Mouse (Mus musculus) midbrain, embryonic 10.5 days (tissue): ENCODE results near the gene Syngr3. TPM values are rescaled to one million over a fixed set of nuclear protein-coding genes. Genes with fewer than 3 reads are reported as not detected.
"Not testable (repeated sequence)": the region's sequence is repeated elsewhere in the genome, so short reads cannot be mapped to it uniquely, and the experiment has no call there.

Experiments
- DNase-seq: peaks from one replicate; pipeline ENCODE4 v3.0.0-alpha.2; 2017; ENCODE audit warnings: low spot score
- H3K27ac ChIP-seq: fragments of 300-500 bp; sonication (generic); replicated peaks from 2 replicates; pipeline ENCODE4 v1.5.1; 2016; ENCODE audit warnings: mild to moderate bottlenecking
- H3K27me3 ChIP-seq: fragments of 300-500 bp; sonication (generic); 2 replicates; pipeline ENCODE4 v1.6.1; 2016; ENCODE audit warnings: low read depth, mild to moderate bottlenecking; ENCODE audit not compliant: poor library complexity, severe bottlenecking
- H3K36me3 ChIP-seq: fragments of 300-500 bp; sonication (generic); 2 replicates; pipeline ENCODE4 v1.6.1; 2016; ENCODE audit warnings: mild to moderate bottlenecking, moderate library complexity
- H3K4me1 ChIP-seq: fragments of 300-500 bp; sonication (generic); 2 replicates; pipeline ENCODE4 v1.6.1; 2016
- H3K4me3 ChIP-seq: fragments of 300-500 bp; sonication (generic); 2 replicates; pipeline ENCODE4 v1.5.1; 2016; ENCODE audit warnings: mild to moderate bottlenecking, moderate library complexity
- H3K9me3 ChIP-seq: fragments of 300-500 bp; sonication (generic); replicated peaks from 2 replicates; pipeline ENCODE4 v1.6.1; 2016; ENCODE audit warnings: mild to moderate bottlenecking
- WGBS: fragments of 180-500 bp; shearing (Covaris S2); methylation state at CpG from one replicate; pipeline ENCODE4 v1.1.7; 2016; 5-methylcytosine and 5-hydroxymethylcytosine counted together
- polyA plus RNA-seq: library from polyadenylated mRNA; unstranded; fragments of >200 nt; fragmentation: Nextera tagmentation; extraction: Ambion mirVana; gene quantifications from 2 replicates; pipeline ENCODE4 v1.2.1, GENCODE M21; 2016

Gene Syngr3
- polyA plus RNA-seq, 1 experiment from 2014 or later, result 10.3 TPM

DNA sequence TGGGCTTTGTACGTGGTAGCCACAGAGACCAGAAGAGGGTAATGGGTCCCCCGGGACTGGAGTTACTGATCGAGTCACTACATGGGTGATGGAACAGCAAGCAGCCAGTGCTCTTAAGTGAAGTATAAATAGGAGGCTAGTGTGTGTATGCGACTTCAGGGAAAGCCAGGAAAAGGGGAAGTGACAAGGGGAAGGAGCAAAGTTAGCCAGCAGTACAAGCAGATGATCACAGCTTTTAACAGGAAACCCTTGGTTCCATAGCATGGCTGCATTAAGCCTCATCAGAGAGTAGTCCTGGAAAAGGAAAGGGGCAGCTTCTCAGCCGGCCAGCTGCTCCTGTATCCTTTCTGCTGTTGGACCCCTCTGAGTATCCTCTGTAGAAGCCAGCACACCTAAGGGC, 2.6 kb upstream of the Syngr3 start:
- 91% methylated on average over 5 of the region's 5 CpGs for WGBS
- Histone ChIP-seq H3K27me3 (peaks cover 50% of the 10 kb centered on the region), H3K27ac (no peak overlapping the region), H3K9me3 (no peaks in the 10 kb centered on the region), H3K36me3 (peaks cover 23% of the 10 kb centered on the region), H3K4me3 (no peak overlapping the region; the same call in 1 of the 2 replicates), H3K4me1 (peaks cover 50% of the 10 kb centered on the region)
- DNase-seq, result no peak

DNA sequence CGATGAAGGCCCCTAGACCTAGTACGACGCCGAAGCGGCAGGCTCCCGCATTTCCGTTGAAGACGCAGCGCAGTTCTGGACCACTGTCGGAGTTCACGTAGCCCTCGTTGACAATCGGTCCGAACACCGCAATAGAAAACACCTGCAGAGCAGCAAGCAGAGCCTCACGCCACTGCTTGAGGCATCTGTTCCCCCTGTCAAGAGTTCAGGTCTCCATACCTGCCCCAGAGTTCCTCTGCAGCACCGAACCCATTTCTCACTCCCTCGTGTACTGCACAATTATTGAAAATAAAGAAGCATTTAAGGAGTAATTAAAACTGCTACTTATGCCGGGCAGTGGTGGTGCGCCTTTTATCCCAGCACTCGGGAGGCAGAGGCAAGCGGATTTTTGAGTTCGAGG, 2.2 kb downstream of the Syngr3 start:
- 0 out of 2 replicates have a peak overlapping the region, but pooled peaks have one; percentile 4 for H3K27ac ChIP-seq
- 20% methylated on average over 23 of the region's 23 CpGs for WGBS
- peaks cover 67% of the 10 kb centered on the region for H3K27me3 ChIP-seq
- peak overlapping the region; percentile 44 for H3K4me3 ChIP-seq
- H3K9me3 ChIP-seq, result no peaks in the 10 kb centered on the region
- peaks cover 8% of the 10 kb centered on the region for H3K36me3 ChIP-seq
- H3K4me1 ChIP-seq, result peaks cover 31% of the 10 kb centered on the region
- DNase-seq, result no peak

DNA sequence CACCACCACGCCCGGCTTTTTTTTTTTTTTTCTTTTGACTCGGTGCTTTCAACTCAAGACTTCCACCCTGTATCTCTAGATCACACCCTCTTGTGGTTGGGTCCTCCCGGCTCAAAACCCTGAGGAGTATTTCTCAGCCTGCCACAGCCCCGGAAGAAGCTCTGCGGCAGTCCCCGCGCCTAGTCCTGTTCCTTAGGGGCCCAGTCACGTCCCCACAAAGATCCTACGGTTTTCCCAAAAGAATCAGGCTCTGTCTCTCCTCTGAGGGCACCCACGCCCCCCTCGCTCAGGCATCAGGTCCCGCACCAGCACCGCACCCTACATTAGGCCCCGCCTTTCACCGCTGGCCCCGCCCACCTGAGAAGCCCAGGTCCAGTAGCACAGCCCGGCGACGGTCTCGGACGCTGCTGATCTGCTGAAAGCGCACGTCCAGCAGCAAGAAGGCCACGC, 2.6 kb downstream of the Syngr3 start:
- peaks cover 31% of the 10 kb centered on the region for H3K4me1 ChIP-seq
- H3K27ac ChIP-seq, result 0 out of 2 replicates have a peak overlapping the region, but pooled peaks have one; percentile 4
- peak; percentile 47 for DNase-seq
- H3K27me3 ChIP-seq, result peaks cover 63% of the 10 kb centered on the region
- peak overlapping the region; percentile 44 for H3K4me3 ChIP-seq
- WGBS, result 2% methylated on average over 25 of the region's 25 CpGs
- peaks cover 8% of the 10 kb centered on the region for H3K36me3 ChIP-seq
- H3K9me3 ChIP-seq, result no peaks in the 10 kb centered on the region

DNA sequence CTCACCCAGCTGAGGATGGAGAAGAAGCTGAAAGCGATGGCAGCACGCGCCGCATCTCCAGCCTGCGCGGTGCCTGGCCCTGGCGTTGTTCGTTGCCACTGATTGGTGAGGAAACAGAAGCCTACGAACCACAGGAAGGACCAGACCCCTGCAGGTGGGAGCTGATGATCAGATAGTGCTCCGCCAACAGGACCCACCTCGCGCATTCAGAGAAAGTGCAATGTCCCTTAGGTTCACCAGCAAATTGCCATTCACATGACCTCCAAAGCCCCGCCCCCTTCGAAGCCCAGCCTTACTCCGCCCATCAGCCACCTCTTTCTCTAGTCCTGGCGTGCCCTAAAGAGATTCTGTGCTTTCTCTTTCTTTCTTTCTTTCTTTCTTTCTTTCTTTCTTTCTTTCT, 3.2 kb downstream of the Syngr3 start:
- peaks cover 59% of the 10 kb centered on the region for H3K27me3 ChIP-seq
- WGBS, result 31% methylated on average over 16 of the region's 16 CpGs
- peaks cover 31% of the 10 kb centered on the region for H3K4me1 ChIP-seq
- H3K4me3 ChIP-seq, result peak overlapping the region; percentile 28
- peaks cover 11% of the 10 kb centered on the region for H3K36me3 ChIP-seq
- DNase-seq, result peak; percentile 47
- H3K27ac ChIP-seq, result no peak overlapping the region
- H3K9me3 ChIP-seq, result no peaks in the 10 kb centered on the region

DNA sequence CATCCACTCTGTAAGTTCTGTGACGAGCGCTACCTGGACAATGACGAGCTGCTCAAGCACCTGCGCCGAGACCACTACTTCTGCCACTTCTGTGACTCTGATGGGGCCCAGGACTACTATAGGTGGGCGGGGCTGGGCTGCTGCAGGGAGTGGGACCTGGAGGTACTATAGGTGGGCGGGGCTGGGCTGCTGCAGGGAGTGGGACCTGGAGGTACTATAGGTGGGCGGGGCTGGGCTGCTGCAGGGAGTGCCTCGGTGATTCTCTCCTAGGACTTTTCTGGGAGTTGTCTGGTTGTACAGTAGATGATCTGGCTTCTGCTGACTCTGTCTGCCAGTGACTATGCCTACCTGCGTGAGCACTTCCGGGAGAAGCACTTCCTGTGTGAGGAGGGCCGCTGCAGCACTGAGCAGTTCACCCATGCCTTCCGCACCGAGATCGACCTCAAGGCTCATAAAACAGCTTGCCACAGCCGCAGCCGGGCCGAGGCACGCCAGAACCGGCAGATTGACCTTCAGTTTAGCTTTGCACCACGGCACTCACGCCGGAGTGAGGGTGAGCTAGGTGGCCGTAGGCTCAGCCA, 12.2 kb downstream of the Syngr3 start:
- H3K9me3 ChIP-seq, result no peaks in the 10 kb centered on the region
- H3K27ac ChIP-seq, result no peak overlapping the region
- H3K4me1 ChIP-seq, result no peaks in the 10 kb centered on the region
- no peaks in the 10 kb centered on the region for H3K27me3 ChIP-seq
- H3K36me3 ChIP-seq, result peaks cover 65% of the 10 kb centered on the region
- no peak overlapping the region for H3K4me3 ChIP-seq
- no peak for DNase-seq
- WGBS, result 95% methylated on average over 24 of the region's 24 CpGs

DNA sequence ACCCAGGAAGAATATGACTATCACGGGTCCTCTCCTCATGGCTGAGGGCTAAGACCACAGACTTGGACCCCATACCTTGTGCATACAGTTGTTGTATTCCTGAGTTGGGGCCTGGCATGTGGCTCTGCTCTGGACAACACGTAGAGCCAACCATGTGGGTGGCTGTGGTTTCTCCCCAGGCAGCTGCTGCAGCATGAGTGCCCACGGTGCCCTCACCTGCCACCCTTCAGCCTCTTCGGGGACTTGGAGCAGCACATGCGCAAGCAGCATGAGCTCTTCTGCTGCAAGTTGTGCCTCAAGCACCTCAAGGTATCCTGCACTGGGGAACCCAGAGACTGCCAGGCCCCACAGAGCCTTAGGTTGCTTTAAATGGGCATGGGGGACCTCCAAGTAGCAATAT, 12.9 kb downstream of the Syngr3 start:
- 93% methylated on average over 5 of the region's 5 CpGs for WGBS
- peaks cover 58% of the 10 kb centered on the region for H3K36me3 ChIP-seq

DNA sequence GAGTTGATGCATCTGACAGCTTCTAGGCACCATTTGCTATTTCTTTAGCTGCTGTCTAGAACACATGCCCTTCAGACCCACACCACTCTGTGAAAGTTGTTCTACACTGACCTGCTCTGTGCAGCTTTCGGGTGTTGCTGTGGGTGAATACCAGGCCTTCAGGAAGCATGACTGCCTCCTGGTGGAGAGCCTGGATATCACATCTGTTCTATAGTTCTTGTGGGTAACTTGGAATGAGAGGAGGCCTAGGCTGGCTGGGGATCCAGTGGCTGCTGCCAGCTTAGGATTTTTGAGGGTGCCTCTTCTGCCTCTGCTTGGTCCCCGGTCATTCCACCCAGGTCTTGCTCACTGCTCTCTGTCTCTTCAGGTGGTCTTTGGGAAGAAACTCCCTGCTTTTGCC, 13.6 kb downstream of the Syngr3 start:
- Histone ChIP-seq H3K27me3 (no peaks in the 10 kb centered on the region), H3K27ac (no peak overlapping the region), H3K36me3 (peaks cover 51% of the 10 kb centered on the region), H3K9me3 (no peaks in the 10 kb centered on the region), H3K4me3 (no peak overlapping the region), H3K4me1 (peaks cover 12% of the 10 kb centered on the region)
- WGBS, result 64% methylated on average over 2 of the region's 2 CpGs
- DNase-seq, result peak; percentile 63

More for the DNA sequence above, 12.9 kb downstream of the Syngr3 start:
- Histone ChIP-seq H3K9me3 (no peaks in the 10 kb centered on the region), H3K4me1 (peaks cover 5% of the 10 kb centered on the region), H3K27ac (no peak overlapping the region), H3K4me3 (no peak overlapping the region), H3K27me3 (no peaks in the 10 kb centered on the region)
- no peak for DNase-seq

DNA sequence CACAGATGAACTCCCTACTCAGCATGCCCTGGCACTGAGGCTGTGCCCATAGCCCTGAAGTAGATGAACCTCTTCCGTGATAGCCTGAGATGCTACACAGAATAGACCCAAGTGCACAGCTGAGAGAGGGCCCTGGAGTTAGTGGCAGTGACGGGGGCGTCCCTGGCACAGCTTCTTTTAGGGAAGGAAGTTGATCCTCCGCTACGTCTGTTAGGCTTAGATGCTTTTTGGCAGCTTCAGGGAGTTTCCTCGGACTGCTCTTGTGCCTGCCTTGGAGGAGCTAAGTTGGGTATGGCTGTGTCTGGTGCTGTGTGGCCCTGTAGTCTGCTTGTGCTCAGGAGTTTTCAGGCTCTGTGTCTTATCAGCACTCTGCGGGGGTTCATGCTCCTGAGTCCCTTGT, 15.5 kb downstream of the Syngr3 start:
- H3K4me3 ChIP-seq, result no peak overlapping the region
- H3K9me3 ChIP-seq, result no peaks in the 10 kb centered on the region
- 92% methylated on average over 7 of the region's 7 CpGs for WGBS
- H3K36me3 ChIP-seq, result peaks cover 32% of the 10 kb centered on the region
- peaks cover 25% of the 10 kb centered on the region for H3K4me1 ChIP-seq
- H3K27ac ChIP-seq, result no peak overlapping the region
- H3K27me3 ChIP-seq, result no peaks in the 10 kb centered on the region
- no peak for DNase-seq

DNA sequence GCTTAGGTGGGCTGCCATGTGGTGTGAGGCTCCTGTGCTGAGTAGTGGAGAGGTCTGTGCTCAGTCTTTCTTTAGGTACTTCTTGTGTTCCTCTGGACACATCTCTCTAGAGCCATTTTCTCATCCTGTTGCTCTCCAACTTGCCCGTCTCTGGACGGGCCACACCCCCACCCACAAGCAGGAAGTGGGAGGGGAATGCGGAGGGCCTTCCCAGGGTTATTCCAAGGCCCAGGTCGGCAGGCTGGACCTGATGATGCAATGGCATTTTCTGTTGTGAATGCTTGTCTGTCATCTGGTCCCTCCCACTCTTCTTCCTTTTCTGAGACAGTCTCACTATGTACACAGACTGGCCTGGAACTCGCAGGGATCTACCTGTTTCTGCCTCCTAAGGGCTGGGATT, 17.6 kb downstream of the Syngr3 start:
- no peak for DNase-seq
- Histone ChIP-seq H3K27me3 (no peaks in the 10 kb centered on the region), H3K27ac (no peak overlapping the region), H3K36me3 (peaks cover 11% of the 10 kb centered on the region), H3K4me3 (no peak overlapping the region), H3K9me3 (no peaks in the 10 kb centered on the region), H3K4me1 (peaks cover 34% of the 10 kb centered on the region)
- 39% methylated on average over 5 of the region's 5 CpGs for WGBS

DNA sequence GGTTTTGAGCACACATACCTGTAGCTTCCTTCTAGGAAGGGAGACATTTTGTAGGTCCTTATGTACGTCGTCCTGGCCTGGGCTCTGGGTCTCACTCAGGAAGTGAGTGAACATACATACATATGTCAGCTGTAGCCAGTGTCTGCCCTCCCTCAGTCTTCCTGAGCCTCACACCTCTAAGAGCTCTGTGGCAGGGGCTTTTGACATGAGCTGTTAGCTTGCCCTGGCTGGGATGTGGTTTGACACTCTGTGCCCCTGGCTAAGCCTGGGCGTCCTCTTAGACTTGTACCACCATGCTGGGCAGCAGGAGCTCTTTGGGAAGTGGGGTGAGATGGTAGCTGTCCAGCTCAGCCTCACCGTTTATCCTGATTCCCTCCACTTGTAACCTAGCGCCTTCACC, 18.4 kb downstream of the Syngr3 start:
- H3K4me1 ChIP-seq, result peaks cover 34% of the 10 kb centered on the region
- H3K27me3 ChIP-seq, result no peaks in the 10 kb centered on the region
- WGBS, result 82% methylated on average over 5 of the region's 5 CpGs
- DNase-seq, result no peak
- H3K4me3 ChIP-seq, result peak overlapping the region; percentile 95; the same call in 1 of the 2 replicates
- H3K36me3 ChIP-seq, result peaks cover 3% of the 10 kb centered on the region; the same call in 1 of the 2 replicates
- no peak overlapping the region for H3K27ac ChIP-seq
- no peaks in the 10 kb centered on the region for H3K9me3 ChIP-seq

DNA sequence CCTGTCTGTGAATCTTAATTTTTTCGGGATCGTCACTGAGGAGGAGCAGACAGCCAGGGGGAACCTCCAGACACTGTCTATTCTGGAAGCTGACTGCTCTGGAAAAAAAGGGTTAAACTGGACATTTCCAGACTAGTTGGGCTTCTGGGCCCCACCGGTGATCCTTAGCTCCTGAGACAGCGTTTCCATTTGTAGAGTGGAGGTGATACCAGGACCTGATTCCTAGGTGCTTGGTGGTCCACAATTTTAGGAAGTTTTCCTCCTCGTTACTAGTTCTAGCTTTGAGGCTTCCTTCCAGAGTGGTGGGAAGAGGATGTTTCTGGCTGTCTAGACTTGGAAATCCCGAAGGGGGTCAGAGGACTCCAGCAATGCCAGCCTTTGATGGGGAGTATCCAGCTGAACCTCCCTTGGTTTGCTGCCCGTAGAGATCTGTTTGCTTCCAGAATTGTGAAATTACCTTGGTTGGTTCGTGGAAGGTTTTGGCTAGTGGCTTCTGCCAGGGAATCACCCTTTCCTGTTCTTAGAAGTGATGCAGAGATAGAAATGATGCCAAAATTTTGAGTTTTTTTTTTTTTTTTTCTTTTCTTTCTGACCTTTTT, 19.4 kb downstream of the Syngr3 start:
- WGBS, result 18% methylated on average over 8 of the region's 8 CpGs
- DNase-seq, result no peak
- Histone ChIP-seq H3K4me3 (peak overlapping the region; percentile 95), H3K4me1 (peaks cover 34% of the 10 kb centered on the region), H3K27ac (peak overlapping the region; percentile 96), H3K9me3 (no peaks in the 10 kb centered on the region), H3K27me3 (no peaks in the 10 kb centered on the region), H3K36me3 (no peaks in the 10 kb centered on the region)

DNA sequence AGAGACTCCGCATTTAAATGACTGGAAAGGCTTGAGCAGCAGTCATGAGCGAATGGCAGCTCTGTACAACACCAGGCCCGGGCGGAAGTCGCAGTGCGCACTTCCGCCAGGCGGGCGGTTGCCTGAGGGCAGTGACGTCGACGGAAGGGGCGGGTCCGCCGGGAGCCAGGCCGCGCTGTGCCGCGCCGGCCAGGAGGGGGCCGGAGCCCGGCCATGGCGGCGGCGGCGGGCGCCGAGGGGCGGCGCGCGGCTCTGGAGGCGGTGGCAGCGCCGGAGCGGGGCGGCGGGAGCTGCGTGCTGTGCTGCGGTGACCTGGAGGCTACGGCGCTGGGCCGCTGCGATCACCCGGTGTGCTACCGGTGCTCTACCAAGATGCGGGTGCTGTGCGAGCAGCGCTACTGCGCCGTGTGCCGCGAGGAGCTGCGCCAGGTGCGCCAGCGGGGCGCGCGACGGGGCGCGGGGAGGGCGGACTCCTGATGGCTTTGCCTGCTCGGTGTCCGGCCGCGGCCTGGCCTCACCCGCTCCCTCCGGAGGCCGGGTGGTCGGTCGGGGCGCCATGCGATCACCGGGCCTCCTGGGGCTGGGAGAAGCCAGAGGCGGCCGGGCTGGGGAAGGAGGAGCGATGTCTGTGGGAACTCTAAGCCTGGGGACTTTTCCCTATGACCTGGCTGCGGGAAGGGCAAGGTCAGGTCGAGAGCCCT, 20.1 kb downstream of the Syngr3 start, which contains the start of gene Zfp598:
Gene Zfp598 (plus strand): TSS at position 143 of the 701 bp plus-strand sequence.
- Histone ChIP-seq H3K27ac (peak within 1 kb of the TSS; percentile 96), H3K36me3 (no peaks in the 10 kb centered on the region), H3K4me3 (peak within 1 kb of the TSS; percentile 95), H3K9me3 (no peaks in the 10 kb centered on the region), H3K4me1 (peaks cover 34% of the 10 kb centered on the region), H3K27me3 (no peaks in the 10 kb centered on the region)
- under 1% methylated on average over 79 of the region's 80 CpGs for WGBS
- peak; percentile 94 for DNase-seq

DNA sequence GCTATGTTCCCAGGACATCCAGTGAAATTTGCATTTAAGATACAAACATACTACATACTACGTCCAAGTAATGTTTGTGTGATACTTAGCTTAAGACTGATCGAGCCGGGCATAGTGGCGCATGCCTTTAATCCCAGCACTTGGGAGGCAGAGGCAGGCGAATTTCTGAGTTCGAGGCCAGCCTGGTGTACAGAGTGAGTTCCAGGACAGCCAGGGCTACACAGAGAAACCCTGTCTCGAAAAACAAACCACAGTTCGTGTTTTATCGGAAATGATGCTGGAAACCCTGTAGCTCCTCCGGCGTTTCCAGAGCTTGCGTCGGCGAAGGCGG, 20.6 kb downstream of the Syngr3 start:
- not testable (repeated sequence) for H3K36me3 ChIP-seq, DNase-seq, H3K27me3 ChIP-seq, H3K9me3 ChIP-seq
- H3K27ac ChIP-seq, result peak overlapping the region; percentile 96
- peaks cover 34% of the 10 kb centered on the region for H3K4me1 ChIP-seq
- peak overlapping the region; percentile 95 for H3K4me3 ChIP-seq
- WGBS, result 12% methylated on average over 15 of the region's 15 CpGs
